Mouse (Mus musculus): Measurements from ENCODE around the gene Ces1g. TPM values are rescaled to one million over a fixed set of nuclear protein-coding genes. Genes with fewer than 3 reads are reported as not detected.

Ces1g gene
- polyA plus RNA-seq (2014; fragmentation: Nextera tagmentation; extraction: Ambion mirVana) = not detected in 2 replicates

GRCm38 (mm10) chr8:93337207-93337606 is at the start of gene Ces1g:
Gene Ces1g (minus strand): TSS chr8:93337308.
- Histone ChIP-seq H3K27ac (no peak within 1 kb of the TSS), H3K27me3 (ENCODE audit: control insufficient read depth, insufficient read depth, low read length) (no peaks in the 10 kb centered on the region), H3K4me1 (replicated peaks; ENCODE audit: control insufficient read depth, insufficient read depth, low read length) (no peaks in the 10 kb centered on the region), H3K36me3 (replicated peaks; ENCODE audit: control insufficient read depth, insufficient read depth) (no peaks in the 10 kb centered on the region), H3K9me3 (ENCODE audit: control insufficient read depth, low read length) (no peaks in the 10 kb centered on the region), H3K4me3 (replicated peaks; ENCODE audit: low read length) (no peak within 1 kb of the TSS), H3K9ac (no peak within 1 kb of the TSS), H3K4me2 (replicated peaks) (no peak within 1 kb of the TSS)
- DNase-seq (ENCODE audit: low spot score) (no peak), ATAC-seq (ENCODE audit: low FRiP score) (no peak)
- 66% methylated on average over 3 of the region's 3 CpGs for WGBS

DNA sequence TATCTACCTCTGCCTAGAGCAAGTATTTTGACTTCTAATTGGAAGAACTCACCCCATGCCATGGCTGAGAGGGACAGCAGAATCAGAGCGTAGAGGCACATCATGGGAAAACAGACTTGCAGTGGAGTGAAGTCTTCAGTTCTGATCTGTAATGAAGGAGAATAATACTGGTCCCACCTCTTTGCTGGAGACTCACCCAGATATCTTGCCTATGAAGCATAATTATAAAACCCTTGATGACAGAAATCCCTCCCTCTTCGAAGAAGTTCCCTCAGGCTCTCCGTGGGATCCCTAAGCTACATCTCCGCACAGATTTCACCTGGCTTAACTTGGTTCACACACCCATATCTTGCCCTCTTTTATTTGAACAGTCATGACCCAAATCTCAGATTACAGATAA is 42.5 kb upstream of the Ces1g start, which contains the start of gene Ces1h:
TSS of gene Ces1h (minus strand) at position 101 of the 400 bp plus-strand sequence.
- Histone ChIP-seq H3K4me1 (replicated peaks; ENCODE audit: control insufficient read depth, insufficient read depth, low read length) (no peaks in the 10 kb centered on the region), H3K9me3 (ENCODE audit: control insufficient read depth, low read length) (no peaks in the 10 kb centered on the region)
- WGBS = 93% methylated on average over 4 of the region's 4 CpGs

DNA sequence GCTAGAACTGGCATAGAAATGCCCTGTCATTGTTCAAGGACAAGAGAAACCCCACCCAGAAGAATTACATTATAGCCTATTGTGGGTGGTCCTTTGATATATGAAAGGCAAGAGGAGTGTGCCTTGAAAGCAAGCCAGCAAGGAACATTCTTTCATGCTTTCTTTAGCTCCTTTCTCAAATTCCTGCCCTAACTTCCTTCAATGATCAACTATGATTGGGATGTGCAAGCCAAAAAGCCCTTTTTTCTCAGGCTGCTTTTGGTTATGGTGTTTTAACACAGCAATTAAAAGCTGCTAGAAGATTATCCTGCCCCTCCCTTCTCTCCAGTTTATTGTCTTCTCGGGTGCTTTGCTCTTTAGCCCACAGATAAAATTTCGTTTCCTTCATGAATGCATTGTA is 32.4 kb upstream of the Ces1g start:
- ATAC-seq (ENCODE audit: low FRiP score) (no peak), DNase-seq (ENCODE audit: low spot score) (no peak)
- 38% methylated on average over 2 of the region's 2 CpGs for WGBS
- no peak overlapping the region for H3K27ac ChIP-seq
- H3K9me3 ChIP-seq (ENCODE audit: control insufficient read depth, low read length) = no peaks in the 10 kb centered on the region
- H3K4me2 ChIP-seq (replicated peaks) = no peak overlapping the region
- H3K4me1 ChIP-seq (replicated peaks; ENCODE audit: control insufficient read depth, insufficient read depth, low read length) = no peaks in the 10 kb centered on the region
- no peak overlapping the region for H3K4me3 ChIP-seq (replicated peaks; ENCODE audit: low read length)
- H3K9ac ChIP-seq = no peak overlapping the region
- H3K27me3 ChIP-seq (ENCODE audit: control insufficient read depth, insufficient read depth, low read length) = no peaks in the 10 kb centered on the region
- no peaks in the 10 kb centered on the region for H3K36me3 ChIP-seq (replicated peaks; ENCODE audit: control insufficient read depth, insufficient read depth)

More for the DNA sequence above, 42.5 kb upstream of the Ces1g start, which contains the start of gene Ces1h:
- no peak within 1 kb of the TSS for H3K4me3 ChIP-seq (replicated peaks; ENCODE audit: low read length)
- no peaks in the 10 kb centered on the region for H3K36me3 ChIP-seq (replicated peaks; ENCODE audit: control insufficient read depth, insufficient read depth)
- H3K9ac ChIP-seq = no peak within 1 kb of the TSS
- no peak within 1 kb of the TSS for H3K27ac ChIP-seq
- no peak within 1 kb of the TSS for H3K4me2 ChIP-seq (replicated peaks)
- no peak for DNase-seq (ENCODE audit: low spot score)
- no peaks in the 10 kb centered on the region for H3K27me3 ChIP-seq (ENCODE audit: control insufficient read depth, insufficient read depth, low read length)
- no peak for ATAC-seq (ENCODE audit: low FRiP score)

DNA sequence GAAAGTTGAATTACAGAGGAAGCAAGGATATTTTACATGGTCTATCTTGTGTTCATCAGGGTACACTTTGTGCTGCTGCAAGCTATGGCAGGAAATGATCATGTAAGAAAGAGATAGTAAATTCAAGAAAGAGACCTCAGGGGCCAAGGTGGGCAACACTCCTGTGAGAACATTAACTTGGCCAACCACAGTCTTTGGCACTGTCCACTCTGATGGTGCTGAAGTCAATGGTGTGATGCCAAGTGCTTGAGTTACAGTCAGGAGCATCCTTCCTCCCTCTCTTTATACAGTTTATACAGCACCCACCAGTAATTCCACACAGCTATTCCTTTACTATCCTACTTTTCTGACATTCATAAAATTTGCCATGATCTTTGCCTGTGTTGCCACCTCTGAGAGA is 23.0 kb upstream of the Ces1g start:
- no peak overlapping the region for H3K4me3 ChIP-seq (replicated peaks; ENCODE audit: low read length)
- H3K36me3 ChIP-seq (replicated peaks; ENCODE audit: control insufficient read depth, insufficient read depth) = no peaks in the 10 kb centered on the region
- H3K4me1 ChIP-seq (replicated peaks; ENCODE audit: control insufficient read depth, insufficient read depth, low read length) = no peaks in the 10 kb centered on the region
- H3K27me3 ChIP-seq (ENCODE audit: control insufficient read depth, insufficient read depth, low read length) = no peaks in the 10 kb centered on the region
- H3K27ac ChIP-seq = no peak overlapping the region
- DNase-seq (ENCODE audit: low spot score) = no peak
- no peak overlapping the region for H3K4me2 ChIP-seq (replicated peaks)
- no peak overlapping the region for H3K9ac ChIP-seq
- no peaks in the 10 kb centered on the region for H3K9me3 ChIP-seq (ENCODE audit: control insufficient read depth, low read length)
- ATAC-seq (ENCODE audit: low FRiP score) = no peak

GRCm38 (mm10) chr8:93339531-93339930 is 2.4 kb upstream of the Ces1g start:
- H3K27me3 ChIP-seq (ENCODE audit: control insufficient read depth, insufficient read depth, low read length) = no peaks in the 10 kb centered on the region
- no peaks in the 10 kb centered on the region for H3K4me1 ChIP-seq (replicated peaks; ENCODE audit: control insufficient read depth, insufficient read depth, low read length)
- no peak overlapping the region for H3K27ac ChIP-seq
- no peak overlapping the region for H3K4me2 ChIP-seq (replicated peaks)
- ATAC-seq (ENCODE audit: low FRiP score) = no peak
- no peaks in the 10 kb centered on the region for H3K36me3 ChIP-seq (replicated peaks; ENCODE audit: control insufficient read depth, insufficient read depth)
- 92% methylated on average over 2 of the region's 2 CpGs for WGBS
- H3K4me3 ChIP-seq (replicated peaks; ENCODE audit: low read length) = no peak overlapping the region
- H3K9me3 ChIP-seq (ENCODE audit: control insufficient read depth, low read length) = no peaks in the 10 kb centered on the region
- no peak overlapping the region for H3K9ac ChIP-seq
- no peak for DNase-seq (ENCODE audit: low spot score)

DNA sequence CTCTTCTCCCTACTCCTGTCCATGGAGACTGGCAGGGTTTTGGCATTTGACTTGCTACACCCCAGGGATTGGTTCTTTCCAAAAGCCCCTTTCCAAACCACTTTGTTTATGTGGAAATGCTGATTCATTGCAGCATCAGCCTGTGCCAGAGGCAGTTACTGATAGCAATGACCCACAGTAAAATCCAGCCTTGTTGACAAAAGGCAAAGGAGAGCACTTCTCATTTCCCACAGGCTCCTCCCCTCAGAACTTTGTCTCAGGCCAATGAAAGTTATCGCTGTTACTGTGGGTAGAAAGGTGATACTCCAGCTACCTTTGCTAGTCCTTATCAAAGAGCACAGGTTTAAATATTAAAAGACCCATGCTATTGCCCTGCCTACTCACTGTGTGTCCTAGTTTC is 4.4 kb downstream of the Ces1g start:
- no peaks in the 10 kb centered on the region for H3K36me3 ChIP-seq (replicated peaks; ENCODE audit: control insufficient read depth, insufficient read depth)
- no peak for DNase-seq (ENCODE audit: low spot score)
- no peak for ATAC-seq (ENCODE audit: low FRiP score)
- no peaks in the 10 kb centered on the region for H3K9me3 ChIP-seq (ENCODE audit: control insufficient read depth, low read length)
- 89% methylated on average over 1 of the region's 1 CpGs for WGBS
- H3K9ac ChIP-seq = no peak overlapping the region
- H3K4me1 ChIP-seq (replicated peaks; ENCODE audit: control insufficient read depth, insufficient read depth, low read length) = no peaks in the 10 kb centered on the region
- no peak overlapping the region for H3K27ac ChIP-seq
- no peaks in the 10 kb centered on the region for H3K27me3 ChIP-seq (ENCODE audit: control insufficient read depth, insufficient read depth, low read length)
- no peak overlapping the region for H3K4me2 ChIP-seq (replicated peaks)
- no peak overlapping the region for H3K4me3 ChIP-seq (replicated peaks; ENCODE audit: low read length)

GRCm38 (mm10) chr8:93331151-93331550 is 6.0 kb downstream of the Ces1g start:
- ATAC-seq (ENCODE audit: low FRiP score) (no peak), DNase-seq (ENCODE audit: low spot score) (no peak)
- WGBS = 94% methylated on average over 2 of the region's 2 CpGs
- Histone ChIP-seq H3K4me3 (replicated peaks; ENCODE audit: low read length) (no peak overlapping the region), H3K9me3 (ENCODE audit: control insufficient read depth, low read length) (no peaks in the 10 kb centered on the region), H3K27ac (no peak overlapping the region), H3K36me3 (replicated peaks; ENCODE audit: control insufficient read depth, insufficient read depth) (no peaks in the 10 kb centered on the region), H3K4me2 (replicated peaks) (no peak overlapping the region), H3K27me3 (ENCODE audit: control insufficient read depth, insufficient read depth, low read length) (no peaks in the 10 kb centered on the region), H3K4me1 (replicated peaks; ENCODE audit: control insufficient read depth, insufficient read depth, low read length) (no peaks in the 10 kb centered on the region), H3K9ac (no peak overlapping the region)

DNA sequence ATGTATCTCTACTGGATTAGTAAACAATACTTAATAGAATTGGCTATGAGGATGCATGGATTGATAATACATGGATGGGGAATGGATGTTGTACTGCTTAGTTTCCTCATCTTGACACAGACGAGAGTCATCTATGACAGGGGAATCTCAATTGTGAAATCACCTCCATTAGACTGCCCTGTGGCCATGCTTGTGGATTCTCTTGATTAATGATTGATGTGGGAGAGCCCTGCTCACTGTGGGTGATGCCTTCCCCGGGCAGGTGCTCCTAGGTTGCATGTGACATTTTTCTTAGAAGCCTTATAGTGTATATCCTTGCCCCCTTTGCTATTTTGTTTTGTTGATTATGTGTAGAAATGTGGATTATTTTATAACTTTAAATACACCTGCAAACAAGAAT is 12.0 kb downstream of the Ces1g start:
- Histone ChIP-seq H3K27ac (no peak overlapping the region), H3K4me1 (replicated peaks; ENCODE audit: control insufficient read depth, insufficient read depth, low read length) (no peaks in the 10 kb centered on the region), H3K36me3 (replicated peaks; ENCODE audit: control insufficient read depth, insufficient read depth) (no peaks in the 10 kb centered on the region), H3K27me3 (ENCODE audit: control insufficient read depth, insufficient read depth, low read length) (no peaks in the 10 kb centered on the region), H3K9ac (no peak overlapping the region), H3K4me3 (replicated peaks; ENCODE audit: low read length) (no peak overlapping the region), H3K4me2 (replicated peaks) (no peak overlapping the region), H3K9me3 (ENCODE audit: control insufficient read depth, low read length) (no peaks in the 10 kb centered on the region)
- 80% methylated on average over 2 of the region's 2 CpGs for WGBS
- DNase-seq (ENCODE audit: low spot score) (no peak), ATAC-seq (ENCODE audit: low FRiP score) (no peak)

DNA sequence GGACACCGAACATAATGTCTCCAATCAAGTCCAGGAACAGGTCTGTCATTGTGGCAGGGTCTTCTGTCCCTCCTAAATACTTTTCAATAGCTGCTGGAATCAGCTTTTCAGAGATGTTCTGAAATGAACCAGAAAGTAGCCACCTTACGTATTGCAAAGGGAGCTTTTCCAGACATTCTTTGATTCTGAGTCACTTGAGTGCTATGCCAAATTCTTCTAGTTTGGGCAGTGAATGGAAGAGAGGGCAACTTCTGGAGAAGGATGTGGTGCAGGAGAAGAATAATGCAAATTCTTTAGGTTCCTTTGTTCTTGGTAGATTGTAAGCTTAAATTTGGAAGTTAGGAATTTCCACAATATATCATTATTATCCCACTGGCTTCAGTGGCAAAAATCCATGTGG is 20.1 kb downstream of the Ces1g start:
- Histone ChIP-seq H3K4me1 (replicated peaks; ENCODE audit: control insufficient read depth, insufficient read depth, low read length) (no peaks in the 10 kb centered on the region), H3K4me3 (replicated peaks; ENCODE audit: low read length) (no peak overlapping the region), H3K9me3 (ENCODE audit: control insufficient read depth, low read length) (no peaks in the 10 kb centered on the region), H3K4me2 (replicated peaks) (no peak overlapping the region), H3K27me3 (ENCODE audit: control insufficient read depth, insufficient read depth, low read length) (no peaks in the 10 kb centered on the region), H3K9ac (no peak overlapping the region), H3K36me3 (replicated peaks; ENCODE audit: control insufficient read depth, insufficient read depth) (no peaks in the 10 kb centered on the region), H3K27ac (no peak overlapping the region)
- no peak for DNase-seq (ENCODE audit: low spot score)
- WGBS = 92% methylated on average over 2 of the region's 2 CpGs
- ATAC-seq (ENCODE audit: low FRiP score) = no peak

DNA sequence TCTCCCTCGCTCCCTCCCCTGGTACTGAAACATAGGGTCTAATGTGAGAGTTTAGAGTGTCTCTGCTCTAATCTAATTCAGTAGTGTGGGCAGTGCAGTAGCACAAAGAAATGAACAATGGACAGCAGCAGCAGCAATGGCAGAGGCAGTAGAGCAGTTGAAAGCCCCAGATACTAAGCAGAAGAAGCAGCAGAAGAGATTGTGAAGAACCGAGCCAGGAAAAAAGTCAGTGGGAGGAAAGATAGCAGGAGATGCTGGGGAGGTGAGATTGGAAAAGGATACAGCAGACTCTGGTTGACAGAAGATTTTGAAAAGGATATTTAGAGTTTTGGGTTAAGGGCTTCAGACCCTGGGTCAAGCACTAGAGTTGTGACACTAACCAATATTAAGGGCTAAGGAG is 21.6 kb downstream of the Ces1g start:
- DNase-seq (ENCODE audit: low spot score) (no peak), ATAC-seq (ENCODE audit: low FRiP score) (no peak)
- 73% methylated on average over 2 of the region's 2 CpGs for WGBS
- Histone ChIP-seq H3K9ac (no peak overlapping the region), H3K4me3 (replicated peaks; ENCODE audit: low read length) (no peak overlapping the region), H3K27ac (no peak overlapping the region), H3K4me2 (replicated peaks) (no peak overlapping the region), H3K27me3 (ENCODE audit: control insufficient read depth, insufficient read depth, low read length) (no peaks in the 10 kb centered on the region), H3K4me1 (replicated peaks; ENCODE audit: control insufficient read depth, insufficient read depth, low read length) (no peaks in the 10 kb centered on the region), H3K9me3 (ENCODE audit: control insufficient read depth, low read length) (no peaks in the 10 kb centered on the region), H3K36me3 (replicated peaks; ENCODE audit: control insufficient read depth, insufficient read depth) (no peaks in the 10 kb centered on the region)

Measured in hindbrain, embryonic 14.5 days (tissue).